Mouse (Mus musculus): ENCODE measurements around the gene Hist1h4m. TPM values are rescaled to one million over a fixed set of nuclear protein-coding genes. Genes with fewer than 3 reads are reported as not detected.
A peak's percentile ranks its signal among the peaks of the same experiment; 100 is the strongest.
"Not testable (repeated sequence)": the region's sequence is repeated elsewhere in the genome, so short reads cannot be mapped to it uniquely, and the experiment has no call there.

Hist1h4m gene
- polyA plus RNA-seq, 1 experiment: not detected

DNA sequence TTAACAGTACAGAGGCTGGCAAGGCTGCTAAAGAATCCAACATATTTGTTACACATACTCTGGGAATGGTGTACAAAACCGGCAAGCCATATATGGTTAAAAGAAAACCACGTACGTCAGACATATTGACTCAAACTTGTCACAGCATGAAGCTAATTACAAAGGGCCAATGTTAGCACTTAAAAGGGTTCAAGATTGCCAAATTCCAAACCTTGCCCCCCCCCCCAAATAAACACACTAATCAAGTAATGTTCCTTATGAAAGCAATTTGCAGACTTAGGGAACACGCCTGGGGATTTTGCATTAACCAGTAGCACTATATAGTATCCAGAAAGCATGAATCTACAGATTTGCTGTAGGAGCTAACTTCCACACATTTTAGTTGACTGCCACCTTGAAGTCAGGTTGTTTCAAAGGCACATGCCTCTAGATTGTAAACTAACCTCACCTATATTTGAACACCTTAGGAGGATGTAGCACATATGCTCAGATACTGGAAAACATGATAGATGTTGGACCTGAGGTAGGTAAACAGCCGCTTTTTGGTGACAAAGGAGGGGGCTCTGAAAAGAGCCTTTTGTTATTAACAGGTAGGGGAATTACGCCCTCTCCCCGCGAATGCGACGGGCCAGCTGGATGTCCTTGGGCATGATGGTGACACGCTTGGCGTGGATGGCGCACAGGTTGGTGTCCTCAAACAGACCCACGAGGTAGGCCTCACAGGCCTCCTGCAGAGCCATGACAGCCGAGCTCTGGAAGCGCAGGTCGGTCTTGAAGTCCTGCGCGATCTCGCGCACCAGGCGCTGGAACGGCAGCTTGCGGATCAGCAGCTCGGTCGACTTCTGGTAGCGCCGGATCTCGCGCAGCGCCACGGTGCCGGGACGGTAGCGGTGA lies 28.9 kb upstream of the Hist1h4m start:
- H3K4me3 ChIP-seq (ENCODE audit: control insufficient read depth, insufficient read depth, low read length): peak overlapping the region; percentile 61
- not testable (repeated sequence) for H3K36me3 ChIP-seq (ENCODE audit: control insufficient read depth, insufficient read depth, low read length); H3K27me3 ChIP-seq (ENCODE audit: control insufficient read depth, insufficient read depth, low read length)
- peaks cover 14% of the 10 kb centered on the region for H3K4me1 ChIP-seq (replicated peaks; ENCODE audit: control insufficient read depth, insufficient read depth, low read length)
- DNase-seq: peak; percentile 32
- H3K27ac ChIP-seq (ENCODE audit: control insufficient read depth, insufficient read depth, low read length): peak overlapping the region; percentile 96
- 0 out of 2 replicates have a peak, but pooled peaks have one; percentile 37 for TF ChIP-seq POLR2A (IDR thresholded peaks at IDR 0.05; ENCODE audit: control insufficient read depth, extremely low read depth, insufficient read depth, low read length, poor library complexity)
- WGBS: 2% methylated on average over 23 of the region's 35 CpGs

DNA sequence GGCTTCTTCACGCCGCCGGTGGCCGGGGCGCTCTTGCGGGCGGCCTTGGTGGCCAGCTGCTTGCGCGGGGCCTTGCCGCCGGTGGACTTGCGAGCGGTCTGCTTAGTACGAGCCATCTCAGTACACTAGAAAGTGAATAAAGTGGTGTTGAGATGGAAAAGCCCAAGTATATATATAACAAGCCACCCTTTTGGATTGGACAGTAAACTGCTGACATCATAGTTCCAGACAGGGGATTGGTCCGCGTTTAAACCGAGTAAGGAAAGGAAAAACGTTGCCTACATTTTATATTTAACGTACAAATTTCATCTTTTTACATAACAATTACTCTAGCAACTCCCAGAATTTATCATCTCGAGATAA lies 28.3 kb upstream of the Hist1h4m start, which contains the start of gene Hist1h3i:
Hist1h3i (minus strand) TSS at position 116 of the 363 bp plus-strand sequence.
- DNase-seq: peak; percentile 65
- peak within 1 kb of the TSS; percentile 61 for H3K4me3 ChIP-seq (ENCODE audit: control insufficient read depth, insufficient read depth, low read length)
- H3K36me3 ChIP-seq (ENCODE audit: control insufficient read depth, insufficient read depth, low read length): no peaks in the 10 kb centered on the region
- WGBS: under 1% methylated on average over 17 of the region's 20 CpGs
- H3K27ac ChIP-seq (ENCODE audit: control insufficient read depth, insufficient read depth, low read length): peak within 1 kb of the TSS; percentile 96
- H3K27me3 ChIP-seq (ENCODE audit: control insufficient read depth, insufficient read depth, low read length): no peaks in the 10 kb centered on the region
- H3K4me1 ChIP-seq (replicated peaks; ENCODE audit: control insufficient read depth, insufficient read depth, low read length): peaks cover 14% of the 10 kb centered on the region
- 0 out of 2 replicates have a peak, but pooled peaks have one; percentile 5 for TF ChIP-seq POLR2A (IDR thresholded peaks at IDR 0.05; ENCODE audit: control insufficient read depth, extremely low read depth, insufficient read depth, low read length, poor library complexity)
- no peak for TF ChIP-seq CTCF (IDR thresholded peaks at IDR 0.05; ENCODE audit: borderline replicate concordance, control insufficient read depth, extremely low read depth, insufficient read depth, low read length, poor library complexity)

- no peaks in the 10 kb centered on the region for H3K27me3 ChIP-seq (ENCODE audit: control insufficient read depth, insufficient read depth, low read length)
- DNase-seq: peak; percentile 41
- no peaks in the 10 kb centered on the region for H3K36me3 ChIP-seq (ENCODE audit: control insufficient read depth, insufficient read depth, low read length)
- 14% methylated on average over 9 of the region's 9 CpGs for WGBS
- peak overlapping the region; percentile 78 for H3K27ac ChIP-seq (ENCODE audit: control insufficient read depth, insufficient read depth, low read length)
- peaks cover 14% of the 10 kb centered on the region for H3K4me1 ChIP-seq (replicated peaks; ENCODE audit: control insufficient read depth, insufficient read depth, low read length)
- H3K4me3 ChIP-seq (ENCODE audit: control insufficient read depth, insufficient read depth, low read length): no peak overlapping the region
- TF ChIP-seq POLR2A (IDR thresholded peaks at IDR 0.05; ENCODE audit: control insufficient read depth, extremely low read depth, insufficient read depth, low read length, poor library complexity) (no peak), CTCF (IDR thresholded peaks at IDR 0.05; ENCODE audit: borderline replicate concordance, control insufficient read depth, extremely low read depth, insufficient read depth, low read length, poor library complexity) (no peak)
Observed at GRCm38 (mm10) chr13:21783734-21784161, 27.8 kb upstream of the Hist1h4m start.

DNA sequence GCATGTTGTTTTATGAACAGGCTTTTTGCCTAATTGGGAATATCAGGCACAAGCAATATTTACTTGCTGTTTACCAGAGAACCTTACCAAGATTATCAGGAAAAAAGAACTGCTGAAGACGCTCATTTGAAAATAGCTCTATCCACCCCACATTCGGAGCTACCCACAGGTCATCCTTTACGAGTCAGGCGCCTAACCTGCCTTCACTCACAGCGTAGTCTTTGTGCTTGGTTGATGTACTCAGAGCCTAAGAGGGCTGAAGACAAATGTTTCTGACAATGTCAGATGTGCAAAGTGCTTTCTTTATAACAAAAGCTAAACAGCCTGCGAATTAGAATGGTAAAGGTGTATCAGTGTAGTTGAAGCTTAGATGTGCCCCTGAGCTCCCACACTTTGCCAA lies 27.2 kb upstream of the Hist1h4m start:
- H3K36me3 ChIP-seq (ENCODE audit: control insufficient read depth, insufficient read depth, low read length): no peaks in the 10 kb centered on the region
- peaks cover 14% of the 10 kb centered on the region for H3K4me1 ChIP-seq (replicated peaks; ENCODE audit: control insufficient read depth, insufficient read depth, low read length)
- H3K27me3 ChIP-seq (ENCODE audit: control insufficient read depth, insufficient read depth, low read length): no peaks in the 10 kb centered on the region
- no peak for DNase-seq
- no peak for TF ChIP-seq CTCF (IDR thresholded peaks at IDR 0.05; ENCODE audit: borderline replicate concordance, control insufficient read depth, extremely low read depth, insufficient read depth, low read length, poor library complexity)
- TF ChIP-seq POLR2A (IDR thresholded peaks at IDR 0.05; ENCODE audit: control insufficient read depth, extremely low read depth, insufficient read depth, low read length, poor library complexity): no peak
- no peak overlapping the region for H3K4me3 ChIP-seq (ENCODE audit: control insufficient read depth, insufficient read depth, low read length)
- peak overlapping the region; percentile 78 for H3K27ac ChIP-seq (ENCODE audit: control insufficient read depth, insufficient read depth, low read length)
- WGBS: 80% methylated on average over 6 of the region's 6 CpGs

GRCm38 (mm10) chr13:21786189-21786898 lies 25.2 kb upstream of the Hist1h4m start:
- no peak for DNase-seq
- Histone ChIP-seq H3K4me1 (replicated peaks; ENCODE audit: control insufficient read depth, insufficient read depth, low read length) (peaks cover 8% of the 10 kb centered on the region), H3K36me3 (ENCODE audit: control insufficient read depth, insufficient read depth, low read length) (no peaks in the 10 kb centered on the region), H3K27ac (ENCODE audit: control insufficient read depth, insufficient read depth, low read length) (peak overlapping the region; percentile 89), H3K27me3 (ENCODE audit: control insufficient read depth, insufficient read depth, low read length) (no peaks in the 10 kb centered on the region), H3K4me3 (ENCODE audit: control insufficient read depth, insufficient read depth, low read length) (peak overlapping the region; percentile 47)
- TF ChIP-seq CTCF (IDR thresholded peaks at IDR 0.05; ENCODE audit: borderline replicate concordance, control insufficient read depth, extremely low read depth, insufficient read depth, low read length, poor library complexity): no peak
- no peak for TF ChIP-seq POLR2A (IDR thresholded peaks at IDR 0.05; ENCODE audit: control insufficient read depth, extremely low read depth, insufficient read depth, low read length, poor library complexity)
- WGBS: 20% methylated on average over 8 of the region's 8 CpGs

DNA sequence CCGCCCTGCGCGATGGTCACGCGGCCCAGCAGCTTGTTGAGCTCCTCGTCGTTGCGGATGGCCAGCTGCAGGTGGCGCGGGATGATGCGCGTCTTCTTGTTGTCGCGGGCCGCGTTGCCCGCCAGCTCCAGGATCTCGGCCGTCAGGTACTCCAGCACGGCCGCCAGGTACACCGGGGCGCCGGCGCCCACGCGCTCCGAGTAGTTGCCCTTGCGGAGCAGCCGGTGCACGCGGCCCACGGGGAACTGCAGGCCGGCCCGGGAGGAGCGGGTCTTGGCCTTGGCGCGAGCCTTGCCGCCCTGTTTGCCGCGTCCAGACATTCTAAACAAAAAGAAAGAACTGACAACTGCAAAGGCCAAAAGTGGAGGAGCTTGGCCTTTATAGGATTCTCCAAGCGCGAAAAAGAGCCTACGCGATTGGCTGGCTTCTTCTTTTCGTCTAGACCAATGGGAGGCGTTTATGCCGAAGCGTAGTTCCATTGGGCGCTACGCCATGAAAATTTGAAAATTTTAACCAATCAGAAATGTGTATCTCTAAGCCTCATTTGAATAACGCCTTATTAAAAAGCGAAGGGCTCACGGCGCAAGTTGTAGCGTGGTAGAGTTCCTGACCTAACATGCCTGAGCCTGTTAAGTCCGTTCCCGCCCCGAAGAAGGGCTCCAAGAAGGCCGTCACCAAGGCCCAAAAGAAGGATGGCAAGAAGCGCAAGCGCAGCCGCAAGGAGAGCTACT lies 24.5 kb upstream of the Hist1h4m start, which contains the start of the genes Hist1h2an and Hist1h2bp:
Hist1h2an (minus strand) TSS at position 320 of the 731 bp plus-strand sequence.
Hist1h2bp (plus strand) TSS at position 563 of the 731 bp plus-strand sequence.
- H3K4me1 ChIP-seq (replicated peaks; ENCODE audit: control insufficient read depth, insufficient read depth, low read length); H3K27me3 ChIP-seq (ENCODE audit: control insufficient read depth, insufficient read depth, low read length); H3K36me3 ChIP-seq (ENCODE audit: control insufficient read depth, insufficient read depth, low read length): not testable (repeated sequence)
- Histone ChIP-seq H3K27ac (ENCODE audit: control insufficient read depth, insufficient read depth, low read length) (peak within 1 kb of the TSS; percentile 89), H3K4me3 (ENCODE audit: control insufficient read depth, insufficient read depth, low read length) (peak within 1 kb of the TSS; percentile 55)
- WGBS: under 1% methylated on average over 42 of the region's 63 CpGs
- DNase-seq: peak; percentile 83

Measured in thymus, adult 2 months (tissue).